Mouse (Mus musculus) midbrain, embryonic 14.5 days (tissue): ENCODE data around the gene Ccdc85b. TPM values are rescaled to one million over a fixed set of nuclear protein-coding genes. Genes with fewer than 3 reads are reported as not detected.

Experiments
- ATAC-seq: fragments of 200-750 bp; cut with Nextera tagmentation; 2 replicates; pipeline ENCODE4 v1.8.0; 2017; ENCODE audit warnings: moderate number of reproducible peaks, moderate library complexity; ENCODE audit not compliant: low FRiP score, low TSS enrichment
- DNase-seq: peaks from one replicate; pipeline ENCODE4 v3.0.0-alpha.2; 2015
- H3K27ac ChIP-seq: fragments of 300-500 bp; sonication (generic); replicated peaks from 2 replicates; pipeline ENCODE4 v1.5.1; 2014; ENCODE audit warnings: mild to moderate bottlenecking, low read depth, low read length, moderate library complexity
- H3K27me3 ChIP-seq: fragments of 300-500 bp; sonication (generic); 2 replicates; pipeline ENCODE4 v1.6.1; 2014; ENCODE audit warnings: low read length, control low read depth, mixed read lengths; ENCODE audit not compliant: control insufficient read depth, insufficient read depth
- H3K36me3 ChIP-seq: fragments of 300-500 bp; sonication (generic); 2 replicates; pipeline ENCODE4 v1.6.1; 2014; ENCODE audit warnings: low read length, control low read depth; ENCODE audit not compliant: control insufficient read depth, insufficient read depth
- H3K4me1 ChIP-seq: fragments of 300-500 bp; sonication (generic); 2 replicates; pipeline ENCODE4 v1.6.1; 2014; ENCODE audit warnings: mild to moderate bottlenecking, antibody characterized with exemption, low read length, control low read depth; ENCODE audit not compliant: control insufficient read depth, insufficient read depth
- H3K4me2 ChIP-seq: fragments of 300-500 bp; sonication (generic); 2 replicates; pipeline ENCODE4 v1.6.1; 2014; ENCODE audit warnings: mild to moderate bottlenecking, low read length, moderate library complexity
- H3K4me3 ChIP-seq: fragments of 300-500 bp; sonication (generic); replicated peaks from 2 replicates; pipeline ENCODE4 v1.5.1; 2014; ENCODE audit warnings: low read depth, low read length
- H3K9ac ChIP-seq: fragments of 300-500 bp; sonication (generic); replicated peaks from 2 replicates; pipeline ENCODE4 v1.6.1; 2014; ENCODE audit warnings: mild to moderate bottlenecking, low read length, moderate library complexity
- H3K9me3 ChIP-seq: fragments of 300-500 bp; sonication (generic); 2 replicates; pipeline ENCODE4 v1.6.1; 2016; ENCODE audit warnings: low read length, control low read depth, mixed read lengths; ENCODE audit not compliant: control insufficient read depth
- WGBS: fragments of 180-500 bp; shearing (Covaris S2); extraction: QIAGEN DNeasy Blood & Tissue Kit; methylation state at CpG from one replicate; pipeline ENCODE4 v1.1.7; 2014; 5-methylcytosine and 5-hydroxymethylcytosine counted together
- polyA plus RNA-seq: library from polyadenylated mRNA; unstranded; fragments of >200 nt; fragmentation: Nextera tagmentation; extraction: Ambion mirVana; gene quantifications from 2 replicates; pipeline ENCODE4 v1.2.1, GENCODE M21; 2014

Gene Ccdc85b
- polyA plus RNA-seq, 1 experiment from 2014 or later = 7.6 TPM

- peaks cover 21% of the 10 kb centered on the region for H3K4me1 ChIP-seq
- peak overlapping the region; percentile 76 for H3K9ac ChIP-seq
- H3K36me3 ChIP-seq = 0 out of 2 replicates have a peak, but pooled peaks cover 4% of the 10 kb centered on the region
- peak overlapping the region; percentile 53 for H3K4me3 ChIP-seq
- under 1% methylated on average over 63 of the region's 68 CpGs for WGBS
- no peaks in the 10 kb centered on the region for H3K9me3 ChIP-seq
- peak overlapping the region; percentile 61 for H3K27ac ChIP-seq
- peak; percentile 62; the same call in 1 of the 2 replicates for ATAC-seq
- peak; percentile 75 for DNase-seq
- no peaks in the 10 kb centered on the region for H3K27me3 ChIP-seq
- H3K4me2 ChIP-seq = peak overlapping the region; percentile 95
Observed at GRCm38 (mm10) chr19:5474281-5475068, 16.8 kb upstream of the Ccdc85b start.

GRCm38 (mm10) chr19:5473720-5474119 lies 16.0 kb upstream of the Ccdc85b start, which contains the start of gene Efemp2:
Gene Efemp2, plus strand, starts transcription at chr19:5473954.
- 2% methylated on average over 22 of the region's 22 CpGs for WGBS
- Histone ChIP-seq H3K27ac (peak within 1 kb of the TSS; percentile 61), H3K9ac (peak within 1 kb of the TSS; percentile 76), H3K4me3 (peak within 1 kb of the TSS; percentile 53), H3K9me3 (no peaks in the 10 kb centered on the region), H3K4me2 (peak within 1 kb of the TSS; percentile 95), H3K36me3 (no peaks in the 10 kb centered on the region), H3K27me3 (no peaks in the 10 kb centered on the region), H3K4me1 (peaks cover 21% of the 10 kb centered on the region)
- DNase-seq = peak; percentile 82
- peak; percentile 57; the same call in 1 of the 2 replicates for ATAC-seq

- Histone ChIP-seq H3K36me3 (peaks cover 2% of the 10 kb centered on the region; the same call in 1 of the 2 replicates), H3K27ac (no peak overlapping the region), H3K9ac (no peak overlapping the region), H3K4me1 (peaks cover 21% of the 10 kb centered on the region), H3K9me3 (no peaks in the 10 kb centered on the region), H3K4me3 (no peak overlapping the region), H3K27me3 (no peaks in the 10 kb centered on the region), H3K4me2 (no peak overlapping the region)
- 85% methylated on average over 3 of the region's 3 CpGs for WGBS
- DNase-seq (no peak), ATAC-seq (no peak)
Observed at GRCm38 (mm10) chr19:5472857-5473256, 15.2 kb upstream of the Ccdc85b start.

DNA sequence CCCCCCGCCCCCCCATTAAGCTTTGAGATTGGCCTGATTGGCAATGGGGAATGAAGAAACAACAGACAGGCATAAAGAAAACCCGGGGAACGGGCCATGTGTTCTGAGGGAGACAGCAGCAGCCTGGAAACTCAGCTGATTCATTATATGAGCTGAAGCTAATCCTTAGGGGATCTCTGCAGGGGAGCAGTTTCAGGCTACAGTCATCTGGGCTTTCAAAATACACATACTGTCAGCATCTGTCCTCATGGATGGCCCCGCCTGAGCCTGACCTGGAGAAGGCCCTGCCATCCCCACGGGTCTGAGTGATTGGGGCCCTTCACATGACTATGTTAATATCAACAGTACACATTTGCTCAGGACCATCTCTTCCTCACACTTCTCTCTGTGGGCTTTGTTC lies 14.2 kb upstream of the Ccdc85b start:
- DNase-seq (no peak), ATAC-seq (no peak)
- no peak overlapping the region for H3K4me2 ChIP-seq
- H3K4me3 ChIP-seq = no peak overlapping the region
- no peaks in the 10 kb centered on the region for H3K9me3 ChIP-seq
- peaks cover 21% of the 10 kb centered on the region for H3K4me1 ChIP-seq
- H3K27ac ChIP-seq = no peak overlapping the region
- peaks cover 12% of the 10 kb centered on the region for H3K36me3 ChIP-seq
- no peaks in the 10 kb centered on the region for H3K27me3 ChIP-seq
- no peak overlapping the region for H3K9ac ChIP-seq
- 43% methylated on average over 5 of the region's 5 CpGs for WGBS

- no peaks in the 10 kb centered on the region for H3K9me3 ChIP-seq
- no peak within 1 kb of the TSS for H3K9ac ChIP-seq
- H3K4me2 ChIP-seq = no peak within 1 kb of the TSS
- no peak within 1 kb of the TSS for H3K4me3 ChIP-seq
- peaks cover 39% of the 10 kb centered on the region for H3K36me3 ChIP-seq
- H3K4me1 ChIP-seq = peaks cover 6% of the 10 kb centered on the region
- DNase-seq = no peak
- WGBS = 64% methylated on average over 5 of the region's 5 CpGs
- no peaks in the 10 kb centered on the region for H3K27me3 ChIP-seq
- no peak within 1 kb of the TSS for H3K27ac ChIP-seq
- no peak for ATAC-seq
Observed at GRCm38 (mm10) chr19:5468374-5468773, 10.7 kb upstream of the Ccdc85b start, which contains the start of gene Ctsw. Gene Ctsw, minus strand, starts transcription at chr19:5468507.

- Histone ChIP-seq H3K9ac (no peak overlapping the region), H3K27ac (no peak overlapping the region), H3K9me3 (no peaks in the 10 kb centered on the region), H3K4me3 (no peak overlapping the region), H3K4me2 (no peak overlapping the region), H3K4me1 (peaks cover 6% of the 10 kb centered on the region), H3K27me3 (no peaks in the 10 kb centered on the region), H3K36me3 (peaks cover 51% of the 10 kb centered on the region)
- 95% methylated on average over 6 of the region's 6 CpGs for WGBS
- ATAC-seq (no peak), DNase-seq (no peak)
Observed at GRCm38 (mm10) chr19:5466916-5467500, 9.3 kb upstream of the Ccdc85b start.

DNA sequence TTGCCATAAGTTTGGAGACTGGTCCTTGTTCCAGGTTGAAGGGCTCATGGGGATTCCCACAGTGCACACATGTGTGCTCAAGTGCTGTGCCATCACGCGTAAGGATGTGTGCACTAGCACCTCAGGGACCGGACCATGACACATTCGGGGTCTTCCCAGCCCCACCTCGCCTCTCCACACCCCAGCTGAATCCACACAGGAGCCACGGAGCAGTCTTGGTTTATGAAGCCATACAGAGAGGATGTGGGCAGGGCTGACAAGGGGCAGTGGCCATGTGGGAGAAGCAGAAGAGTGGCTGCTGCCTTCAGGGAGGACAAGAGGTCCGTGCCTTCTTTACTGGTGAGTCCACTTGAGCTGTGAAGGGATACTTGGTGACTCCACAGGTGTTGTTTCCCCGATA lies 7.3 kb upstream of the Ccdc85b start:
- H3K36me3 ChIP-seq = peaks cover 51% of the 10 kb centered on the region
- H3K9me3 ChIP-seq = no peaks in the 10 kb centered on the region
- H3K4me2 ChIP-seq = no peak overlapping the region
- no peak for ATAC-seq
- no peak overlapping the region for H3K27ac ChIP-seq
- H3K4me1 ChIP-seq = peaks cover 15% of the 10 kb centered on the region
- H3K4me3 ChIP-seq = no peak overlapping the region
- no peak overlapping the region for H3K9ac ChIP-seq
- H3K27me3 ChIP-seq = no peaks in the 10 kb centered on the region
- WGBS = 94% methylated on average over 8 of the region's 8 CpGs
- DNase-seq = no peak

GRCm38 (mm10) chr19:5463791-5464562 lies 6.3 kb upstream of the Ccdc85b start:
- 37% methylated on average over 15 of the region's 15 CpGs for WGBS
- H3K36me3 ChIP-seq = peaks cover 51% of the 10 kb centered on the region

More at GRCm38 (mm10) chr19:5463791-5464562, 6.3 kb upstream of the Ccdc85b start:
- no peaks in the 10 kb centered on the region for H3K9me3 ChIP-seq
- H3K4me1 ChIP-seq = peaks cover 19% of the 10 kb centered on the region
- ATAC-seq (peak; percentile 61), DNase-seq (peak; percentile 91)
- H3K27me3 ChIP-seq = no peaks in the 10 kb centered on the region
- peak overlapping the region; percentile 59 for H3K9ac ChIP-seq
- peak overlapping the region; percentile 28 for H3K4me3 ChIP-seq
- H3K27ac ChIP-seq = peak overlapping the region; percentile 70
- H3K4me2 ChIP-seq = peak overlapping the region; percentile 56
